Mouse (Mus musculus) thymus, adult 2 months (tissue): Measurements from ENCODE around the gene Tmem184c. TPM values are rescaled to one million over a fixed set of nuclear protein-coding genes. Genes with fewer than 3 reads are reported as not detected.

ENCODE experiments used
- DNase-seq: peaks from one replicate; pipeline ENCODE4 v3.0.0; 2021
- H3K27ac ChIP-seq: fragments of 200-500 bp; 2 replicates; pipeline ENCODE4 v1.5.1; 2012; ENCODE audit warnings: low read length, control low read depth; ENCODE audit not compliant: control insufficient read depth, insufficient read depth
- H3K27me3 ChIP-seq: fragments of 200-500 bp; 2 replicates; pipeline ENCODE4 v1.6.1; 2012; ENCODE audit warnings: mild to moderate bottlenecking, low read length, moderate library complexity, mixed read lengths; ENCODE audit not compliant: control insufficient read depth, insufficient read depth
- H3K36me3 ChIP-seq: fragments of 200-500 bp; 2 replicates; pipeline ENCODE4 v1.6.1; 2012; ENCODE audit warnings: mild to moderate bottlenecking, low read length, moderate library complexity; ENCODE audit not compliant: control insufficient read depth, insufficient read depth
- H3K4me1 ChIP-seq: fragments of 200-500 bp; replicated peaks from 2 replicates; pipeline ENCODE4 v1.6.1; 2012; ENCODE audit warnings: low read length; ENCODE audit not compliant: control insufficient read depth, insufficient read depth
- H3K4me3 ChIP-seq: fragments of 200-500 bp; 2 replicates; pipeline ENCODE4 v1.5.1; 2012; ENCODE audit warnings: mild to moderate bottlenecking, low read length, control low read depth, moderate library complexity; ENCODE audit not compliant: control insufficient read depth, insufficient read depth
- CTCF ChIP-seq: fragments of 200-500 bp; IDR thresholded peaks from 2 replicates; pipeline ENCODE4 v1.5.1; 2012; ENCODE audit warnings: mild to moderate bottlenecking, control low read depth, low read length, moderate library complexity, borderline replicate concordance; ENCODE audit not compliant: control insufficient read depth, poor library complexity, insufficient read depth; ENCODE audit errors: extremely low read depth
- POLR2A ChIP-seq: fragments of 200-500 bp; IDR thresholded peaks from 2 replicates; pipeline ENCODE4 v1.6.1; 2012; ENCODE audit warnings: mild to moderate bottlenecking, low read length, control low read depth, moderate library complexity; ENCODE audit not compliant: control insufficient read depth, poor library complexity, insufficient read depth; ENCODE audit errors: extremely low read depth
- WGBS: fragments of 180-500 bp; shearing (Covaris S2); methylation state at CpG from one replicate; pipeline ENCODE4 v1.1.7; 2018; 5-methylcytosine and 5-hydroxymethylcytosine counted together
- polyA plus RNA-seq: library from polyadenylated mRNA; depleted of rRNA; stranded (reverse); fragments of >200 nt; gene quantifications from 2 replicates; pipeline ENCODE4 v1.2.3, GENCODE M21; 2012

Tmem184c gene
- polyA plus RNA-seq, 1 experiment, result 15.7 TPM

- no peak overlapping the region for H3K27ac ChIP-seq
- TF ChIP-seq POLR2A (no peak), CTCF (no peak)
- no peaks in the 10 kb centered on the region for H3K27me3 ChIP-seq
- DNase-seq, result no peak
- peak overlapping the region; percentile 56 for H3K4me3 ChIP-seq
- peaks cover 11% of the 10 kb centered on the region for H3K36me3 ChIP-seq
- 36% methylated on average over 7 of the region's 7 CpGs for WGBS
- H3K4me1 ChIP-seq, result 0 out of 2 replicates have a peak, but pooled peaks cover 2% of the 10 kb centered on the region
These were observed 877 bp downstream of the Tmem184c start for GRCm38 (mm10) chr8:77609621-77610020.

DNA sequence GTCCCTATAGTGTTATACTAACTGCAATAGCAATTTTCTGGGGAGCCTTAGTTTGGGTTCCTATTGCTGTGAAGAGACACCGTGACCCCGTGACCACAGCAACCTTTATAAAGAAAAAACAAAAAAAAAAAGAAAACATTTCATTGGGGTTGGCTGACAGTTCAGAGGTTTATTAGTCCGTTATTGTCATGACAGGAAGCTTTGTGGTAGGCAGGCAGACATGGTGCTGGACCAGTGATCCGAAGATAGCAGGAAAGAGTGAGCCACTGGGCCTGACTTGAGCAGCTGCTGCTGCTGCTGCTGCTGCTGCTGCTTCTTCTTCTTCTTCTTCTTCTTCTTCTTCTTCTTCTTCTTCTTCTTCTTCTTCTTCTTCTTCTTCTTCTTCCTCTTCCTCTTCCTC lies 26.3 kb downstream of the Tmem184c start:
- WGBS, result 19% methylated on average over 4 of the region's 4 CpGs
- DNase-seq, result no peak
- no peak for TF ChIP-seq POLR2A
- TF ChIP-seq CTCF, result no peak
- H3K27me3 ChIP-seq, result no peaks in the 10 kb centered on the region
- peaks cover 22% of the 10 kb centered on the region for H3K36me3 ChIP-seq
- no peaks in the 10 kb centered on the region for H3K4me1 ChIP-seq
- H3K27ac ChIP-seq, result no peak overlapping the region
- H3K4me3 ChIP-seq, result no peak overlapping the region

DNA sequence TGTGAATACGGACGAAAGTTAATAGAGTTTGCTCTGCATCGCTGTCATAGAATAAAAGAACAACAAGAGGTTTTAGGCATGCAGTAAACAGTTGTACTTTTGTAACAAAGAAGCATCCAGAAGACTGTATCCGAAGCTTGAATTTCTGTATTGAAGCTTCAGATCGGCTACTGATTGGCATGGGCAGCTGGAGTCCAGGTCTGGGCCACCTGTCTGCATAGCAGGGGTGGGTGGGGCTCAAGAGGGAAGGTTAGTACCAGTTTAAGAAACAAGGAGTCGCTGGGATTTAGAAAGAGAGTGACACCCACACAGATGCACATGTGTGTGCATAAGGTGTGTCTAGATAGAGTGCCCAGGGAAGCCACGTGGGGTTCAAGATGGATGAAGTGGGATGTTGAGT lies 32.8 kb downstream of the Tmem184c start:
- H3K36me3 ChIP-seq, result peaks cover 45% of the 10 kb centered on the region
- 94% methylated on average over 7 of the region's 7 CpGs for WGBS
- no peaks in the 10 kb centered on the region for H3K27me3 ChIP-seq
- H3K27ac ChIP-seq, result no peak overlapping the region
- DNase-seq, result no peak
- no peak overlapping the region for H3K4me3 ChIP-seq
- TF ChIP-seq CTCF (no peak), POLR2A (no peak)
- no peaks in the 10 kb centered on the region for H3K4me1 ChIP-seq

GRCm38 (mm10) chr8:77574229-77574628 lies 36.3 kb downstream of the Tmem184c start:
- no peak overlapping the region for H3K27ac ChIP-seq
- TF ChIP-seq CTCF (no peak), POLR2A (no peak)
- no peaks in the 10 kb centered on the region for H3K4me1 ChIP-seq
- no peak for DNase-seq
- peaks cover 46% of the 10 kb centered on the region for H3K36me3 ChIP-seq
- WGBS, result 97% methylated on average over 5 of the region's 5 CpGs
- no peak overlapping the region for H3K4me3 ChIP-seq
- H3K27me3 ChIP-seq, result no peaks in the 10 kb centered on the region

GRCm38 (mm10) chr8:77561441-77561840 lies 49.1 kb downstream of the Tmem184c start:
- Histone ChIP-seq H3K4me3 (no peak overlapping the region), H3K36me3 (peaks cover 71% of the 10 kb centered on the region), H3K4me1 (no peaks in the 10 kb centered on the region), H3K27me3 (no peaks in the 10 kb centered on the region), H3K27ac (no peak overlapping the region)
- 96% methylated on average over 3 of the region's 3 CpGs for WGBS
- TF ChIP-seq POLR2A (no peak), CTCF (no peak)
- DNase-seq, result no peak

DNA sequence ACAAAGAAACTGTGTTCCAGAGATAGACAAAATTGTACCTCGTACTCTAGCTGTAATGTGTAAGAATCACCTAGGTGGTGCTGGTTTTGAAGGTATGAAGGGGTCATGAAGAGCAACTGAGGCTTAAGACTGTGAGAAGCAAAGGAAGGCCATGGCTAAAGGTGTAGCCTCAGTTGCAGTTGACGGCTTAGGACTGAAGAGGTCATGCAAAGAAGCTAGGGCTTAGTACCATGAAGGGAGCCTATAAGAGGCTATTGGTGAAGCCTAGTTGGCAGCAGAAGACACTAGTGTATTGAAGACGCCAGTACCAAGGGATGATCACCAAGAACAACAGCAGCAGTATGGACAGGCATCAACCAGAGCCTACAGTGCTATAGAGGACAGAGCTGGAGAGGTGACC lies 58.0 kb downstream of the Tmem184c start:
- over 99% methylated on average over 3 of the region's 3 CpGs for WGBS

More for the DNA sequence above, 58.0 kb downstream of the Tmem184c start:
- Histone ChIP-seq H3K4me1 (0 out of 2 replicates have a peak, but pooled peaks cover 2% of the 10 kb centered on the region), H3K4me3 (no peak overlapping the region), H3K27me3 (no peaks in the 10 kb centered on the region), H3K36me3 (peaks cover 34% of the 10 kb centered on the region), H3K27ac (no peak overlapping the region)
- no peak for TF ChIP-seq CTCF
- no peak for TF ChIP-seq POLR2A
- DNase-seq, result no peak
